In the genomic region with DNA sequence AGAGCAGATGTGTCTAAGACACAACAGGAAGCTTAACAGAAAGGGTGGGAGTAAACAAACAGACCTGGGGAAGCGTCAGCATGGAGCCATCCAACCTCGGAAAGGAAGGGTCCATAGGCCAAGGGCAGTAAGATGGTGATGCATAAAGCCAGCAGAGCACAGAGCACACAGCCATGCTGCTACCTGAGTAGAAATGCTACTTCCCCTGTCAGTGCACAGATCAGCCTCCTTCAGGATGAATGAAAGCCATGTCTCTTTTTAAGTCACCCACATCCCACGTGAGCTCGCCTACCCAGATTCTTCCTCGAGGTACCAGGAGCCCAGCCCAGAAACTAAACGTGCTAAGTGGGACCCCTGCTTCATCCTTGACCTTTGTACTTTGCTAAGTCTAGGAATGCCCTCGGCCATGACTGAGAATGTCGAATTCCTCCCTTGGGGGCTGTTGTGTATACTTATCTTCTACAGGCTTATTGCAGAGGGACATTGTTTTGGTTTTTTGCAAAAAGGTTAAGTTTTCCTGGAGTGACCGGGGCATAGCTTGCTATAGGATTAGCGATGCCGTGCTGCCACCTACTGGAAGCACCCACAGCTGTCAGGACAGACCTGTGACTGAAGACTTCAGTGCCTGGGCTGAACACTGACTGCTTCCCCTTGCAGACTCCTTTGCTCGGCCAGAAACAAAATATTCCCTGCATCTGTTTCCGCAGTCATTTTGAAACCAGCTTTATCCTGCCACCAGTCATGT, we compare ENCODE assay signal across 8 mouse cellular contexts.
DNase-seq lines count a peak whose midpoint lies in the region; ATAC-seq and TF ChIP-seq lines count a peak whose summit lies in the region.

No protein-coding gene starts in this region.

- no peak overlapping the region for H3K4me3 ChIP-seq in heart, embryonic 13.5 days
- H3K4me3 ChIP-seq in kidney, embryonic 16.5 days (ENCODE audit: low read length), result no peak overlapping the region
- H3K4me3 ChIP-seq in liver, adult 2 months (ENCODE audit: insufficient read depth, low read depth, low read length), result no peak overlapping the region
- H3K4me3 ChIP-seq in neural tube, embryonic 12.5 days, result no peak overlapping the region
- no peak overlapping the region for H3K4me3 ChIP-seq in stomach, postnatal 0 days (ENCODE audit: low read depth, low read length)

- TF ChIP-seq CTCF in liver, adult 2 months (IDR thresholded peaks at IDR 0.05; ENCODE audit: low read depth, low read length), result peak; percentile 92
- peak; percentile 92 for TF ChIP-seq CTCF in stomach, postnatal 0 days (IDR thresholded peaks at IDR 0.05; ENCODE audit: low read depth)

- H3K4me1 ChIP-seq in heart, embryonic 13.5 days, result peaks cover 10% of the 10 kb centered on the region
- H3K4me1 ChIP-seq in kidney, embryonic 16.5 days (ENCODE audit: insufficient read depth, low read length), result peaks cover 9% of the 10 kb centered on the region; the same call in 1 of the 2 replicates
- H3K4me1 ChIP-seq in liver, adult 2 months (ENCODE audit: control insufficient read depth, insufficient read depth, low read length), result no peaks in the 10 kb centered on the region
- H3K4me1 ChIP-seq in neural tube, embryonic 12.5 days, result no peaks in the 10 kb centered on the region; the same call in 1 of the 2 replicates
- H3K4me1 ChIP-seq in stomach, postnatal 0 days (replicated peaks; ENCODE audit: control insufficient read depth, insufficient read depth), result no peaks in the 10 kb centered on the region

- H3K79me2 ChIP-seq in liver, adult 2 months (ENCODE audit: control insufficient read depth, insufficient read depth, low read length), result no peaks in the 10 kb centered on the region

- H3K9ac ChIP-seq in heart, embryonic 13.5 days, result 0 out of 2 replicates have a peak overlapping the region, but pooled peaks have one; percentile 47
- H3K9ac ChIP-seq in kidney, embryonic 16.5 days (replicated peaks; ENCODE audit: low read length), result 0 out of 2 replicates have a peak overlapping the region, but pooled peaks have one; percentile 11
- no peak overlapping the region for H3K9ac ChIP-seq in liver, adult 2 months (ENCODE audit: low read depth, low read length)
- H3K9ac ChIP-seq in neural tube, embryonic 12.5 days, result no peak overlapping the region
- H3K9ac ChIP-seq in stomach, postnatal 0 days (ENCODE audit: low read length), result no peak overlapping the region

- 18% methylated on average over 13 of the region's 13 CpGs for WGBS in heart, embryonic 13.5 days
- 17% methylated on average over 13 of the region's 13 CpGs for WGBS in kidney, embryonic 16.5 days
- 18% methylated on average over 13 of the region's 13 CpGs for WGBS in liver, adult 2 months
- WGBS in neural tube, embryonic 12.5 days, result 30% methylated on average over 13 of the region's 13 CpGs
- WGBS in stomach, postnatal 0 days, result 13% methylated on average over 13 of the region's 13 CpGs

- peak; percentile 76 for DNase-seq in CD4-positive, CD25-positive, alpha-beta regulatory T cell, adult 2 months (ENCODE audit: low read depth, low spot score)
- DNase-seq in brain, adult 2 months (ENCODE audit: low read depth, low spot score), result peak; percentile 93
- peak; percentile 55 for DNase-seq in fibroblast of lung, adult 2 months (ENCODE audit: low read depth)
- DNase-seq in liver, adult 2 months (ENCODE audit: extremely low read depth, low read depth, low spot score), result peak; percentile 47
- DNase-seq in stomach, postnatal 0 days (ENCODE audit: low spot score), result peak; percentile 84

- H3K27ac ChIP-seq in heart, embryonic 13.5 days (replicated peaks), result peak overlapping the region; percentile 57
- no peak overlapping the region for H3K27ac ChIP-seq in kidney, embryonic 16.5 days (ENCODE audit: low read length)
- H3K27ac ChIP-seq in liver, adult 2 months (replicated peaks; ENCODE audit: insufficient read depth, low read depth, low read length), result no peak overlapping the region
- no peak overlapping the region for H3K27ac ChIP-seq in neural tube, embryonic 12.5 days
- no peak overlapping the region for H3K27ac ChIP-seq in stomach, postnatal 0 days (replicated peaks)

- TF ChIP-seq EP300 in stomach, postnatal 0 days (optimal IDR thresholded peaks at IDR 0.05), result no peak

- no peaks in the 10 kb centered on the region for H3K9me3 ChIP-seq in heart, embryonic 13.5 days
- no peaks in the 10 kb centered on the region for H3K9me3 ChIP-seq in kidney, embryonic 16.5 days (ENCODE audit: low read length)
- H3K9me3 ChIP-seq in neural tube, embryonic 12.5 days, result no peaks in the 10 kb centered on the region
- no peaks in the 10 kb centered on the region for H3K9me3 ChIP-seq in stomach, postnatal 0 days (ENCODE audit: control insufficient read depth, low read length)

- no peak for TF ChIP-seq POLR2A in liver, adult 2 months (IDR thresholded peaks at IDR 0.05; ENCODE audit: extremely low read depth, insufficient read depth, low read length)

- H3K4me2 ChIP-seq in heart, embryonic 13.5 days, result peak overlapping the region; percentile 43; the same call in 1 of the 2 replicates
- no peak overlapping the region for H3K4me2 ChIP-seq in kidney, embryonic 16.5 days (replicated peaks; ENCODE audit: low read depth, low read length)
- no peak overlapping the region for H3K4me2 ChIP-seq in neural tube, embryonic 12.5 days (replicated peaks)
- H3K4me2 ChIP-seq in stomach, postnatal 0 days (replicated peaks; ENCODE audit: low read depth), result no peak overlapping the region

- no peaks in the 10 kb centered on the region for H3K27me3 ChIP-seq in heart, embryonic 13.5 days (replicated peaks)
- no peaks in the 10 kb centered on the region for H3K27me3 ChIP-seq in kidney, embryonic 16.5 days (ENCODE audit: insufficient read depth, low read length)
- H3K27me3 ChIP-seq in liver, adult 2 months (ENCODE audit: control insufficient read depth, insufficient read depth, low read length), result no peaks in the 10 kb centered on the region
- H3K27me3 ChIP-seq in neural tube, embryonic 12.5 days (replicated peaks), result no peaks in the 10 kb centered on the region
- no peaks in the 10 kb centered on the region for H3K27me3 ChIP-seq in stomach, postnatal 0 days (ENCODE audit: control insufficient read depth, insufficient read depth, low read length)

- 0 out of 2 replicates have a peak, but pooled peaks have one; percentile 37 for ATAC-seq in heart, embryonic 13.5 days (ENCODE audit: extremely low read depth, insufficient number of reproducible peaks, low FRiP score, low TSS enrichment)
- peak; percentile 93 for ATAC-seq in kidney, embryonic 16.5 days (ENCODE audit: low FRiP score, low TSS enrichment)
- 0 out of 2 replicates have a peak, but pooled peaks have one; percentile 53 for ATAC-seq in neural tube, embryonic 12.5 days (ENCODE audit: low FRiP score, low read depth)
- peak; percentile 82 for ATAC-seq in stomach, postnatal 0 days (ENCODE audit: low FRiP score, low TSS enrichment)

- no peaks in the 10 kb centered on the region for H3K36me3 ChIP-seq in heart, embryonic 13.5 days
- no peaks in the 10 kb centered on the region for H3K36me3 ChIP-seq in kidney, embryonic 16.5 days (ENCODE audit: insufficient read depth, low read length)
- H3K36me3 ChIP-seq in liver, adult 2 months (ENCODE audit: control insufficient read depth, insufficient read depth, low read length), result no peaks in the 10 kb centered on the region
- H3K36me3 ChIP-seq in neural tube, embryonic 12.5 days, result no peaks in the 10 kb centered on the region
- no peaks in the 10 kb centered on the region for H3K36me3 ChIP-seq in stomach, postnatal 0 days (ENCODE audit: control insufficient read depth, insufficient read depth, low read length)

Comparison
In these comparisons a context has a peak if more than half of its experiments do, and no peak if none do; other contexts are left out.
1. ATAC-seq: peak in every context shown above with its lines; median percentile 93 in kidney, embryonic 16.5 days; 82 in stomach, postnatal 0 days; 53 in neural tube, embryonic 12.5 days; 37 in heart, embryonic 13.5 days.
2. H3K9ac ChIP-seq: peak in heart, embryonic 13.5 days (single experiment) and kidney, embryonic 16.5 days (single experiment); none in liver, adult 2 months (single experiment), neural tube, embryonic 12.5 days (single experiment) and stomach, postnatal 0 days (single experiment).
3. Peak in every context shown above with its lines, with median percentiles within 50 percentile points of each other: DNase-seq.